Mouse (Mus musculus) G1E (cell line): ENCODE measurements around the gene Lrrc46.

Source experiments
- CTCF ChIP-seq: IDR thresholded peaks from 2 replicates; pipeline ENCODE4 v1.5.1; 2012; ENCODE audit warnings: low read depth, low read length, inconsistent platforms, mixed read lengths
- GATA1 ChIP-seq: IDR thresholded peaks from 2 replicates; pipeline ENCODE4 v1.6.1; 2012; ENCODE audit warnings: borderline replicate concordance, low read length, inconsistent platforms, mixed read lengths

DNA sequence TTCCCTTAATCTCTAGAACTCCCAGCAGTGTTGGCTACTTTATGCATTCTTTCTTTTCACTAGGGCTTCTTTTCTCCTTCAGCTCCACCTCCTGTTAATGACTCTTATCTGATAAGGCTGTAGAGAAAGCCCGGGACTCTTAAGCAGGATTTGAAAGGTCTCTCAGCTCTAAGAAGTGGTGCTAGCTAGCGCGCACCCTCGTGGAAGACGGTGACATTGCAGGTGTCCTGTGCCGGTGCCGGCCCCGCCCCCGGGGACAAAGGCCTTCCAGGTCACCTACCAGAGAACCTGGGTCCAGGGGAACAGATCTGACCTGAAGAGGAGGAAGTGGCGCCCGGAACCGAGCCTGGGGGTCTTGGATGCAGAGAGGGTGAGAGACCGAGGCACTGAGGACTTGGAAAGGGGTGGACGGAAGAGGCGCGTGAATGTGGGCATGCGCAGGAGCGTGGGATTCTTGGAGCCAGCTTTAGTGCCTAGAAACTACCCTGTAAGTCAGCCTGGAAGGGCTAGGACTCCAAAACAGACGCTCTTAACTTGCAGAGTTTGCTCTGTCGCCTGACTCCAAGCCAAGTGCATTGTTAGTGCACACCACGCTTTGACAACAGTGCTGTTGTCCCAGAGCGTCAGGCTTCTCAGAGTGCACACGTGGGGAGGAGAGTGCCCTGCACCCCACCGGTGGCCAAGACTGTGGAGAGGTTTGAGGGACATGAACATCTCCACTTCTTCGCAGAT lies 11.4 kb downstream of the Lrrc46 start, which contains the start of gene Scrn2:
- TF ChIP-seq CTCF (peak; percentile 80), GATA1 (no peak)
